10 mouse cellular contexts compared by ENCODE assay signal in genomic region chr10:34095964-34096363, GRCm38 (mm10). TPM values are rescaled to one million over a fixed set of nuclear protein-coding genes. Genes with fewer than 3 reads are reported as not detected.
A peak's percentile ranks its signal among the peaks of the same experiment; 100 is the strongest.
DNase-seq lines count a peak whose midpoint lies in the region; ATAC-seq and TF ChIP-seq lines count a peak whose summit lies in the region.
"Had no signal": no experiment of that assay in that cellular context is flagged by ENCODE, and none has a peak within 500 bp of the region (broad histone marks: within the 10 kb centered on the region; RNA-seq: fewer than 3 reads in every experiment).

No protein-coding gene starts in this region.

- ATAC-seq in heart, embryonic 16.5 days (replicated peaks; ENCODE audit: extremely low read depth, insufficient read depth, low FRiP score): peak; percentile 10; the same call in 1 of the 2 replicates
- ATAC-seq in midbrain, embryonic 12.5 days (ENCODE audit: low FRiP score, low read depth): no peak

- WGBS in kidney, adult 2 months: 51% methylated on average over 12 of the region's 12 CpGs
- WGBS in heart, embryonic 16.5 days: 43% methylated on average over 12 of the region's 12 CpGs
- 66% methylated on average over 12 of the region's 12 CpGs for WGBS in midbrain, embryonic 12.5 days

- no peaks in the 10 kb centered on the region for H3K36me3 ChIP-seq in kidney, adult 2 months (ENCODE audit: control insufficient read depth, insufficient read depth, low read length)
- H3K36me3 ChIP-seq in heart, embryonic 16.5 days (ENCODE audit: control insufficient read depth, insufficient read depth): no peaks in the 10 kb centered on the region
- H3K36me3 ChIP-seq in midbrain, embryonic 12.5 days: no peaks in the 10 kb centered on the region

- TF ChIP-seq POLR2A in kidney, adult 2 months (IDR thresholded peaks at IDR 0.05; ENCODE audit: low read depth, low read length): no peak

- TF ChIP-seq CTCF in kidney, adult 2 months (conservative IDR thresholded peaks at IDR 0.05; ENCODE audit: insufficient read depth, insufficient read length, low read depth, low read length): no peak

- no peaks in the 10 kb centered on the region for H3K4me1 ChIP-seq in kidney, adult 2 months (ENCODE audit: control insufficient read depth, insufficient read depth, low read length)
- H3K4me1 ChIP-seq in heart, embryonic 16.5 days (ENCODE audit: control insufficient read depth, insufficient read depth, low read length): 0 out of 2 replicates have a peak, but pooled peaks cover 4% of the 10 kb centered on the region
- H3K4me1 ChIP-seq in midbrain, embryonic 12.5 days: 0 out of 2 replicates have a peak, but pooled peaks cover 2% of the 10 kb centered on the region

- peak overlapping the region; percentile 68 for H3K9ac ChIP-seq in heart, embryonic 16.5 days (ENCODE audit: low read length)
- H3K9ac ChIP-seq in midbrain, embryonic 12.5 days (replicated peaks): 0 out of 2 replicates have a peak overlapping the region, but pooled peaks have one; percentile 24

- no peaks in the 10 kb centered on the region; the same call in 1 of the 2 replicates for H3K27me3 ChIP-seq in kidney, adult 2 months (replicated peaks; ENCODE audit: control insufficient read depth, insufficient read depth, low read length)
- H3K27me3 ChIP-seq in heart, embryonic 16.5 days (ENCODE audit: control insufficient read depth, insufficient read depth, low read length): no peaks in the 10 kb centered on the region
- no peaks in the 10 kb centered on the region for H3K27me3 ChIP-seq in midbrain, embryonic 12.5 days

- DNase-seq in kidney, adult 2 months: no peak
- DNase-seq in kidney, postnatal 25 days: no peak
- peak; percentile 14 for DNase-seq in WW6 (ENCODE audit: low read depth, low spot score)
- no peak for DNase-seq in embryo, embryonic 10 days (ENCODE audit: low spot score)
- no peak for DNase-seq in adrenal gland, adult 2 months
- no peak for DNase-seq in adrenal gland, postnatal 14 days

- H3K27ac ChIP-seq in kidney, adult 2 months (ENCODE audit: insufficient read depth, low read depth, low read length): no peak overlapping the region
- peak overlapping the region; percentile 23 for H3K27ac ChIP-seq in heart, embryonic 16.5 days (ENCODE audit: low read length)
- H3K27ac ChIP-seq in midbrain, embryonic 12.5 days (replicated peaks): no peak overlapping the region

- H3K4me3 ChIP-seq in kidney, adult 2 months (ENCODE audit: insufficient read depth, low read depth, low read length): peak overlapping the region; percentile 16; the same call in 1 of the 2 replicates
- H3K4me3 ChIP-seq in heart, embryonic 16.5 days (ENCODE audit: low read length): peak overlapping the region; percentile 57
- H3K4me3 ChIP-seq in midbrain, embryonic 12.5 days: peak overlapping the region; percentile 10; the same call in 1 of the 2 replicates

- peak overlapping the region; percentile 58 for H3K4me2 ChIP-seq in heart, embryonic 16.5 days (ENCODE audit: low read depth, low read length)
- H3K4me2 ChIP-seq in midbrain, embryonic 12.5 days (replicated peaks): peak overlapping the region; percentile 35

- no peaks in the 10 kb centered on the region for H3K9me3 ChIP-seq in heart, embryonic 16.5 days (replicated peaks; ENCODE audit: control insufficient read depth, low read length)
- H3K9me3 ChIP-seq in midbrain, embryonic 12.5 days: no peaks in the 10 kb centered on the region

RNA-seq across cellular contexts. Expression of gene Calhm5, which starts 0.4 kb away (rescaled TPM):
- polyA plus RNA-seq in kidney, adult 2 months (2012; rRNA removed): 0.25 and 0.27 TPM in 2 replicates
- polyA plus RNA-seq in heart, embryonic 16.5 days (2015; fragmentation: Nextera tagmentation; extraction: Ambion mirVana): 1.8 TPM in 2 replicates
- polyA plus RNA-seq in midbrain, embryonic 12.5 days (2016; fragmentation: Nextera tagmentation; extraction: Ambion mirVana): 0.33 and 0.37 TPM in 2 replicates
- under 1 TPM; 0.17 to 0.55 TPM for total RNA-seq in adrenal gland, adult 2 months (2021)
- 0.03 TPM in 2 replicates for polyA plus RNA-seq in adrenal gland, adult 2 months (2012; rRNA removed)
- total RNA-seq in adrenal gland, postnatal 14 days (2021): 0.15 TPM in 2 replicates
- total RNA-seq: neutrophil, adult 5-6 weeks had no signal

RNA-seq across cellular contexts. Expression of gene Calhm6, which starts 31.8 kb away (rescaled TPM):
- 1.4 TPM in 2 replicates for polyA plus RNA-seq in kidney, adult 2 months (2012; rRNA removed)
- 0.59 and 1.8 TPM in 2 replicates for polyA plus RNA-seq in heart, embryonic 16.5 days (2015; fragmentation: Nextera tagmentation; extraction: Ambion mirVana)
- 0.35 and 0.60 TPM in 2 replicates for polyA plus RNA-seq in midbrain, embryonic 12.5 days (2016; fragmentation: Nextera tagmentation; extraction: Ambion mirVana)
- 1 to 10 TPM; 1.1 to 1.8 TPM for total RNA-seq in adrenal gland, adult 2 months (2021)
- 3.0 and 3.6 TPM in 2 replicates for polyA plus RNA-seq in adrenal gland, adult 2 months (2012; rRNA removed)
- 0.85 and 4.5 TPM in 2 replicates for total RNA-seq in adrenal gland, postnatal 14 days (2021)

RNA-seq across cellular contexts. Expression of gene Calhm4, which starts 51.9 kb away (rescaled TPM):
- polyA plus RNA-seq in kidney, adult 2 months (2012; rRNA removed): not detected in 2 replicates
- not detected in 2 replicates for polyA plus RNA-seq in heart, embryonic 16.5 days (2015; fragmentation: Nextera tagmentation; extraction: Ambion mirVana)
- polyA plus RNA-seq in midbrain, embryonic 12.5 days (2016; fragmentation: Nextera tagmentation; extraction: Ambion mirVana): not detected in 2 replicates
- total RNA-seq in adrenal gland, adult 2 months (2021): not detected
- not detected in 2 replicates for polyA plus RNA-seq in adrenal gland, adult 2 months (2012; rRNA removed)
- total RNA-seq in adrenal gland, postnatal 14 days (2021): not detected in 2 replicates
- total RNA-seq: neutrophil, adult 5-6 weeks had no signal
- polyA plus RNA-seq: gonadal fat pad, adult 2 months had no signal

RNA-seq across cellular contexts. Expression of gene Trappc3l, which starts 58.6 kb away (rescaled TPM):
- not detected in 2 replicates for polyA plus RNA-seq in kidney, adult 2 months (2012; rRNA removed)
- polyA plus RNA-seq in heart, embryonic 16.5 days (2015; fragmentation: Nextera tagmentation; extraction: Ambion mirVana): not detected in 2 replicates
- polyA plus RNA-seq in midbrain, embryonic 12.5 days (2016; fragmentation: Nextera tagmentation; extraction: Ambion mirVana): not detected in 2 replicates
- not detected for total RNA-seq in adrenal gland, adult 2 months (2021)
- polyA plus RNA-seq in adrenal gland, adult 2 months (2012; rRNA removed): not detected in 2 replicates
- total RNA-seq in adrenal gland, postnatal 14 days (2021): not detected in 2 replicates
- total RNA-seq: neutrophil, adult 5-6 weeks had no signal
- polyA plus RNA-seq: gonadal fat pad, adult 2 months had no signal
